Mouse (Mus musculus): Measurements from ENCODE around the gene Gm8764. TPM values are rescaled to one million over a fixed set of nuclear protein-coding genes. Genes with fewer than 3 reads are reported as not detected.
"Not testable (repeated sequence)": the region's sequence is repeated elsewhere in the genome, so short reads cannot be mapped to it uniquely, and the experiment has no call there.

The Gm8764 gene
- not detected for total RNA-seq (2022)

DNA sequence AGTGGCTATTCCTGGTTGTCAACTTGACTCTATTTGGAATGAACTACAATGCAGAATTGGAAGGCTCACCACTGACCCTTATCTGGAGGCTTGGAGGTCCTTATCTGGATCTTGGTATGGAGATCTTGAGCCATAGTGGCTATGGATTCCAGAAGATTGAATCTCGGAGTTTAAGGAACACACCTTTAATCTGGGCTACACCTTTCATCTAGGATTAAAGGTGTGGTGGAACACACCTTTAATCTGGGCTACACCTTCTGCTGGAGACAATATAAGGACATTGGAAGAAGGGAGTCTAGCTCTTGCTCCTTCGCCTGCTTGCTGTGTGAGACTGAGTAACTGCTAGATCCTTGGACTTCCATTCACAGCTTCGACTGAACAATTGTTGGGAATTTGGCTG lies at the start of gene Gm8764:
Gene Gm8764, plus strand, starts transcription at position 301 of the 400 bp plus-strand sequence.
- not testable (repeated sequence) for DNase-seq

DNA sequence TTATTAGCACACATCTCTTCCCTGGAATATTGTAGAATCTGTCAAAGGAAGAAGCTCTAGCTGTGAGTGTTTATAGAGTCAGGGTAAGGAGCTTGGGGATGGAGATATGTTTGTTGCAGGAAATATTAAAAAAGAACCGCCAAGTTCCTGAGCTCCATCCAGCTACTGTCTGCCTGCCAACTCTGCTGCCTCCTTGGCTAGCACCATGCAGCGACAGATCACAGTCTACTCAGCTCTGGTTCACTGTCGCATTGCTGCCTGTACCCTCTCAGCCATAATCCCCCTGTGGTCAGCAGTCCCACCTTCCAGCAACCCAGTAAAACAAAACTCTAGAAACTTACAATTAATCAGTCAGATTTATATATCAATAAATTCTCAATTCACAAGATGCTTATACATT lies 49.8 kb upstream of the Gm8764 start:
- no peak for DNase-seq

- no peak for DNase-seq
Observed at GRCm38 (mm10) chr10:104118312-104118711, 41.5 kb upstream of the Gm8764 start.

GRCm38 (mm10) chr10:104142687-104143086 lies 17.1 kb upstream of the Gm8764 start, which contains the start of gene Gm21293:
Gm21293 (plus strand) TSS chr10:104142987.
- not testable (repeated sequence) for DNase-seq

GRCm38 (mm10) chr10:104151197-104151596 lies 8.6 kb upstream of the Gm8764 start, which contains the start of gene Gm6763:
Gm6763 (plus strand) TSS chr10:104151497.
- DNase-seq = not testable (repeated sequence)

- DNase-seq = not testable (repeated sequence)
Observed at GRCm38 (mm10) chr10:104168215-104168614, 8.4 kb downstream of the Gm8764 start, which contains the start of gene Gm21304. Gm21304 (plus strand) TSS chr10:104168515.

GRCm38 (mm10) chr10:104176724-104177123 lies 16.9 kb downstream of the Gm8764 start, which contains the start of gene Gm21312:
Gm21312 (plus strand) TSS chr10:104177024.
- DNase-seq = not testable (repeated sequence)

- not testable (repeated sequence) for DNase-seq
Observed at GRCm38 (mm10) chr10:104185233-104185632, 25.4 kb downstream of the Gm8764 start, which contains the start of gene Gm20765. Gm20765 (plus strand) TSS chr10:104185533.

DNA sequence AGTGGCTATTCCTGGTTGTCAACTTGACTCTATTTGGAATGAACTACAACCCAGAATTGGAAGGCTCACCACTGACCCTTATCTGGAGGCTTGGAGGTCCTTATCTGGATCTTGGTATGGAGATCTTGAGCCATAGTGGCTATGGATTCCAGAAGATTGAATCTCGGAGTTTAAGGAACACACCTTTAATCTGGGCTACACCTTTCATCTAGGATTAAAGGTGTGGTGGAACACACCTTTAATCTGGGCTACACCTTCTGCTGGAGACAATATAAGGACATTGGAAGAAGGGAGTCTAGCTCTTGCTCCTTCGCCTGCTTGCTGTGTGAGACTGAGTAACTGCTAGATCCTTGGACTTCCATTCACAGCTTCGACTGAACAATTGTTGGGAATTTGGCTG lies 33.9 kb downstream of the Gm8764 start, which contains the start of gene Gm4340:
Gene Gm4340, plus strand, starts transcription at position 301 of the 400 bp plus-strand sequence.
- not testable (repeated sequence) for DNase-seq

DNA sequence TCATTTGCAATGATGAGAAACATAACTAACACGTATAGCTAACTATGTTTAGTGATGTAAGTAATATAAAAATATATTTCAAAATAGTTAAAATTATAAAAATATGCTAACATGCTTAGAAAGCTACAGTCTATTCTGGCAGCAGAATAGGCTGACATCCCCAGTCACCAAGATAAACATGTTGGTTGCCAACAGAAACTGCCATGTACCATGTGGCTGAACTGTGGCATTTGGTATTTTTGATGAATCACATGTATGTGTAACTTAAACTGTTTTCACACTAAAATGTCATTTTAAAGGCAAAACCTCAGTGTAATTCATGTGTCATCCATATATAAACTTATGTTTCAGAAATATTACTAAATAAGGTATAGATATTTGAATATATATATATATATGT lies 49.8 kb downstream of the Gm8764 start:
- no peak for DNase-seq

DNA sequence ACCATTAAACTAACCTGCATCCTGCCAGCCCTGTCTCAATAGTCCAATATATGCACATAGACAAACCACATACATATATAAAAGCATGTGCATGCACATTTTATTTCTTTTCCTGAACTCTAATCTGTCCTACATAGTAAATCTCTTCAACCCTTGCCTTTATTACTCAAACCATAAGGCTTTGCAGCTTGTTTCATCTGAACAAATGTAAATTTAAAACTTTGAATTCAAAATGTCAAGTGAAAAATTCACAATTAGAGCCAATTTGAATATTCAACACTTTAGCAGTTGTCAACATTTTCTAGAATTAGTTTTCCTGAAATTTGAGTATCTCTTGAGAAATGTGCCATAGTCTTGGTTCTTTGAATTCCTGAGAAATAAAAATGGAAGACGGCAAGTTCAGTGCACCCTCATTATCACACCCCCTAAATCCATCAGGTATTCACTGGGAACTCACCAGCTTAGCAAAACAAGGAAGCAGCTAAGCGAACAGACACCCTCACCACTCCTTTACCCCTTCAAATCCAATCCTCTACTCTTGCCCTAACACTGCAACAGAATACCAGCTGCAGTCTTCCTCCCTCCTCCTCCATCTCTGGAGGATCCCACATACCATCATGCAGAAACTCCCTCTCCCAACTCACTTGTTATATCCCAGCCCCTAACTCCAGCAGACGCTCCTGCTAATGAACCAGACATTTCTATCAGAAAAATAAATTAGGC lies 50.6 kb downstream of the Gm8764 start:
- DNase-seq = no peak

Other genes with a start within 250 kb of the Gm8764 start
- not detected for gene Gm21293, start 17.0 kb upstream of the Gm8764 start, total RNA-seq (2022)
- gene Gm6763, start 8.5 kb upstream of the Gm8764 start, total RNA-seq (2022) = not detected
- not detected for gene Gm21304, start 8.5 kb downstream of the Gm8764 start, total RNA-seq (2022)
- not detected for gene Gm21312, start 17.0 kb downstream of the Gm8764 start, total RNA-seq (2022)
- gene Gm20765, start 25.5 kb downstream of the Gm8764 start, total RNA-seq (2022) = not detected
- gene Gm4340, start 34.0 kb downstream of the Gm8764 start, total RNA-seq (2022) = not detected